Comparison of ENCODE assay signal across 8 mouse cellular contexts in genomic region chr7:70331243-70332063, GRCm38 (mm10). TPM values are rescaled to one million over a fixed set of nuclear protein-coding genes. Genes with fewer than 3 reads are reported as not detected.
DNase-seq lines count a peak whose midpoint lies in the region; ATAC-seq lines count a peak whose summit lies in the region.

No protein-coding gene starts in this region.

- H3K9ac ChIP-seq in heart, embryonic 15.5 days, result 0 out of 2 replicates have a peak overlapping the region, but pooled peaks have one; percentile 30

- peak overlapping the region; percentile 52 for H3K4me3 ChIP-seq in brown adipose tissue, adult 24 weeks (ENCODE audit: insufficient read depth, low read depth, low read length)
- peak overlapping the region; percentile 51 for H3K4me3 ChIP-seq in heart, embryonic 15.5 days

- H3K4me2 ChIP-seq in heart, embryonic 15.5 days, result peak overlapping the region; percentile 80

- H3K9me3 ChIP-seq in heart, embryonic 15.5 days (replicated peaks), result no peaks in the 10 kb centered on the region

- WGBS in heart, embryonic 15.5 days, result under 1% methylated on average over 48 of the region's 48 CpGs

- ATAC-seq in heart, embryonic 15.5 days (replicated peaks; ENCODE audit: insufficient number of reproducible peaks, insufficient read depth, low FRiP score, low read depth), result 0 out of 2 replicates have a peak, but pooled peaks have one; percentile 29
- peak; percentile 38 for ATAC-seq in megakaryocyte progenitor cell, adult 5-6 weeks (replicated peaks; ENCODE audit: poor library complexity)

- H3K4me1 ChIP-seq in brown adipose tissue, adult 24 weeks (ENCODE audit: control insufficient read depth, insufficient read depth, insufficient read length, low read length), result 0 out of 2 replicates have a peak, but pooled peaks cover 5% of the 10 kb centered on the region
- peaks cover 26% of the 10 kb centered on the region for H3K4me1 ChIP-seq in heart, embryonic 15.5 days (replicated peaks)

- no peaks in the 10 kb centered on the region for H3K36me3 ChIP-seq in heart, embryonic 15.5 days

- H3K27me3 ChIP-seq in heart, embryonic 15.5 days, result peaks cover 95% of the 10 kb centered on the region

- DNase-seq in NIH3T3 (ENCODE audit: low read depth), result peak; percentile 94
- peak; percentile 83 to 90 for DNase-seq in kidney, postnatal 25 days
- DNase-seq in testis, postnatal 14 days (ENCODE audit: low spot score), result peak; percentile 70
- no peak for DNase-seq in thymus, postnatal 0 days (ENCODE audit: low spot score)
- no peak for DNase-seq in cerebellum, adult 9-11 months

- H3K27ac ChIP-seq in brown adipose tissue, adult 24 weeks (replicated peaks; ENCODE audit: low read depth, low read length), result no peak overlapping the region
- no peak overlapping the region for H3K27ac ChIP-seq in heart, embryonic 15.5 days

RNA-seq across cellular contexts. Expression of gene Nr2f2, which starts 35.1 kb away (rescaled TPM):
- 10.5 and 14.5 TPM in 2 replicates for polyA plus RNA-seq in brown adipose tissue, adult 24 weeks (2012; ENCODE audit: insufficient read depth, insufficient read length, missing spikeins)
- 25.1 and 27.6 TPM in 2 replicates for polyA plus RNA-seq in heart, embryonic 15.5 days (2015; fragmentation: Nextera tagmentation; extraction: Ambion mirVana)
- total RNA-seq in megakaryocyte progenitor cell, adult 5-6 weeks (2015), result not detected in 2 replicates
- not detected in 2 replicates for total RNA-seq in megakaryocyte progenitor cell, adult 5-6 weeks (2017)
- polyA plus RNA-seq in thymus, postnatal 0 days (2015; fragmentation: Nextera tagmentation; extraction: Ambion mirVana), result 4.3 and 5.3 TPM in 2 replicates

Comparison
In these comparisons a context has a peak if more than half of its experiments do, and no peak if none do; other contexts are left out.
1. DNase-seq: peak in NIH3T3 (single experiment), kidney, postnatal 25 days (2 of 2) and testis, postnatal 14 days (single experiment); none in thymus, postnatal 0 days (single experiment) and cerebellum, adult 9-11 months (single experiment).